Mouse (Mus musculus) thymus, postnatal 14 days (tissue): ENCODE data around the gene Gm27021.
A peak's percentile ranks its signal among the peaks of the same experiment; 100 is the strongest.

Experiments used
- DNase-seq: peaks from one replicate; pipeline ENCODE4 v3.0.0; 2021

The Gm27021 gene

DNA sequence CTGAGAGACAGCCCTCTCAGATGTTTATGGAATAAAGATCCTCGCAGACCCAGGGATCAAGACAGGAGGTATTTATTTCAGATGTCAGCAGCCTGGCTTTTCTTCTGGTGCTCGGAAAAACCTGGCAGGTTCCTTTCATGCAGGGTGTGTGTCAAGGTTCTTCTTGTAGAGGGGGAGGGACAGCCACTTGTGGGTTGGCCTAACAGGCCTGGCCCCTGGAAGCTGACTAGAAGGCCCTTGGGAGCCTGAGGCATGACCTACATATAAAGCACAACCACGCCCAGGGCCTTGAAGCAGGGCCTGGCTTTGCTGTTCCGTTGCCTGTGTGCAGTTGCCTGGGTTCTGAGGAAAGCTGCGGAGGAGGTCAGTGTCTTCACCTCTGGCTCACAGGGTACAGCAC is 17.2 kb upstream of the Gm27021 start:
- DNase-seq, result no peak

DNA sequence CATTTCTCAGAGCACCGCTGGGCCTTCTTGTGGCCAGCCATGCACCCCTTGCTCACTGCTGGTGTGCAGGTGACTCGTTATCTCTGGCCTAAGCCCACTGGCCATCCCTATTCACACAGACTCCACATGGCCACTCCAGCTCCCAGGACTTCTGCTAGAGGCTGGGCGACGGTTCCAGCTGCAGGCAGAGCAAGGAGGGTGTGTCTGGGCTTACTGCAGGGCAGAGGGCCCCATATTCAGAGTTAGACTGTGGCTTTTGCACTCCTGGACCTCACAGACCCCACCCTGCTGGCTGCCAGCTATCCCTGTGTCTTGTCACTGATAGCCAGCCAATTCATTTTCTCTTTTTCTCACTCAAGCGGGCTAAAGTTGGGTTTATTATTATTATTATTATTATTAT is 16.2 kb upstream of the Gm27021 start:
- DNase-seq, result no peak

DNA sequence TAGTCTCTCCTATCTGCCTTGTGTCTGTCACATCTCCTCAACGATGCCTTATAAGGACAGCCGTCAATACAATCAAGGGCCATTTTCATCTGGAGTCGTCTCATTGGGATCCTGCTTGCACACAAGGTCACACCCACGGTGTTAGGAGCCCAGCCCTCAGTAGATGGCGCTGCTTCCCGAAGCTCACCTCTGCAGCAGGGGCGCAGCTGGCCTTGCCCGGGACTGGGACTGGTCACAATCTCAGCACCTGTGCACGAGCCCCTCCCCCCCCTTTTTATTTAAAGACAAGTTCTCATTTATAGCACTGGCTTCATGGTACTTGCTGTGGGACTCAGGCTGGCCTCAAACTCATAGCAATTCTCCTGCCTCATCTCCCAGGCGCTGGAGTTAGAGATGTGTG is 15.7 kb upstream of the Gm27021 start:
- peak; percentile 87 for DNase-seq

DNA sequence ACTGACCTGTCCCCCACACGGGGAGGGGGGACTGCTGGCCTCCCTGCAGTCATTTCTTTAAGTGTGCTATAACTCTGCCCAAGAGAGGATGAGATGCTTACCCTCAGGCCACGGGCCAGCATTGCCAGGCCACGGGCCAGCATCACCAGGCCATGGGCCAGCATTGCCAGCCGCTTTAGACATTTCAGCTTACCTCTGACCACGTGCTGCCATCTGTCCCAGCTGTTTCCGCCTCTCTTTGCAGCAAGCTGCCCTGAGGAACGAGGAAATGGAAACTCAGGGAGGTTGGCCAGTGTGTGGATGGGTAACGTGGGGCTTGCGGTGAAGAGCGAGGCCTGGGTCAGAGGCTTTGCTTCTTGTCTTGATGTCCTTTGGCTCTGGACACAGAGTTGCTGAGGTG is 13.2 kb upstream of the Gm27021 start:
- no peak for DNase-seq

DNA sequence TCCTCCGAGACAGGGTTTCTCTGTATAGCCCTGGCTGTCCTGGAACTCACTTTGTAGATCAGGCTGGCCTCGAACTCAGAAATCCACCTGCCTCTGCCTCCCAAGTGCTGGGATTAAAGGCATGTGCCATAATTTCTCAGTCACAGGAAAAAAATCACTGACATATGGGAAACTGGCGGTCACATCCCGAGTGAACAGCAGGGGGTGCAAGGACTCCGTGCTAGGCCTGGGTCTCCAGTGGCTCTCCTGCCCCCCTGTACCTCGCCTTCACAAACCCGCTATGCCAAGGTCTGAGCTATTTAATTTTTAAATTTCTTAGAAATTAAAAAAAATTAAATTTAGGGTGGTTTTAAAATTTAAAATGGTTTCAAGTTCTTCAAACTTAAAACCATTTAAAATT is 12.5 kb upstream of the Gm27021 start:
- peak; percentile 76 for DNase-seq

DNA sequence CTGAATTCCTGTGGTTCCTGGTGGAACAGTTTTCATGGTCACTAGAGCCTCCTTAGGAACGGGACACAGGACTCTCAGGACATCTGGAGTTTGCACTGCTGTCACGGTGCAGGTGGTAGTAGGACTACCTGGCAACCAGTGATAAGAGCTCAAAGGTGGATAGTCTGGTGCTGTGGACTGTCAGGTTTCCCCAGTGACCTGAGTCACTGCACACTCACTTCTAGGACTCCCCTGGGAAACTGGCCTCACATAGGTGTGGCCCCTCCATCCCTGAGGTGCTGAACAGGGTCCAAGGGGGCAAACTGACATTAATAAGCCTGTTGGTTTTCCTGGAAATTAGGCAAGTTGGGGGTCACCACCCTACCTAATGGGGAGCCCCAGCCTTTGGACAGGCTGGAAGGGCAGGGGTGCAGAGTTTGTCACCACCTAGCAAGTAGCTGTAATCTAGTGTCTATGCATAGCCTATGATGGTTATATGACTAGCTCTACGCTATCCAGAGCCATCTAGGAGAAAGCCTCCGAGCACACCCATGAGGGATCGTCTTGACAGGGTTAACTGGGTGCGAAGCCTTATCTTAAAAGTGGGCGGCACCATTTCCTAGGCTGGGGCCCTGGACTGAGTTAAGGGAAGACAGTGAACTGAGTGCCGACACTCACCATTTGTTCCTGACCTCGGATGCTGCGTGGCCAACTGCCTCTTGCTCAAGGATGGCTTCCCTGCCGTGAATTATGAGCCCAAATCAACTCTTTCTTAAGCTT is 11.9 kb upstream of the Gm27021 start:
- no peak for DNase-seq

DNA sequence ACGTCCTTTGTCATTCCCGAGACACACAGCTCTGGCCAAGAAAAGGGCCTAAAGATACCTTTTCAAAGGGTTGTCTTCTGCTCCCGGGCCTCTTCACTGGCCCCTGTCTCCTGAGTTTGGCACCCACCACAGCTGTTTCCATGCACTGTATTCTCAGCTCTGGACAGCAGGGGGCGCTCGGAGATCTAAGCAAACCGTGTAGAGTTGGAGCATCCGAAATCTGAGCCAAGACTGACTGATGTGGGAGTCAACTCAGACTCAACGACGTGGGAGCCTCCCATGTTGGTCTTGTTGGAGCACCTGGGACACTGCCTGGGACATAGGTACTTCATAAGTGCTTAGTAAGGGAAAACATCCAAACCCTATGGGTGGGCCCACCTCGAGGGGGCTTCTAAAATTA is 10.6 kb upstream of the Gm27021 start:
- DNase-seq, result peak; percentile 86

DNA sequence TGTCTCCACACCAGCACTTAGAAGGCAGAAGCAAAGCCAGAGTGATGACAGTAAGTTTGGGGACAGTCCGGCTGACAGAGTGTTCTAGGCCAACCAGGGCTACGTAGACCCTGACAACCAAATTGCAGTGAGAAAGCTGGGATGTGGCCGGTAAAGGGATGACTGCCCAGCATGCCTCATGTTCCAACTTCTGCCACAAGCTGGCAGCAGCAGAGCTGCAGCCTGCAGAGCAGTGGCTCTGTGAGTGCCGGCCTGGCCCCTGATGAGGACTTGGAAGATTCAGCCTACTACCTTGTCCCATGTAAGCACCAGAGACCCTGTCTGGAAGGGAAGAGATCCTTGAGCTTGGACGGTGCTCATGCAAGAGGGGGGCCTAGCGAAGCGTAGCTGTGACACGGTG is 7.8 kb upstream of the Gm27021 start:
- DNase-seq, result no peak

DNA sequence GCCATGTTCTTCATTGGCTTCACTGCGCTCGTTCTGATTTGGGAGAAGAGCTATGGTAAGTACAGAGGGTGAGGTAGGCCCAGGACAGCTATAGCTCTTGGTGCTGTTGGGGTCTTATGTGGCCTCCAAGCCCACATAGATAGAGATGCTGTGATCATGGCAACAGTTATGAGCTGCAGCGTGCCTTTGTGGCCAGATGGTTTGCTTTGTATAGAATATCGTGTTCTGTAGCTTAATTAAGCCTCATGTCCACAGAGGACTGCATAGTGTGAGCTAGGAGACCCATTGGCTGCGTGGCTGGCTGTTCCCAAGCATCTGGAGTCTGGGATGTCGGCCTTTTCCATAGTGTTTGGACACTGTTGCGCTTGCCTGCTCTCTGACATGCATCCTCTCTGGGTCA is 5.4 kb upstream of the Gm27021 start:
- DNase-seq, result no peak

DNA sequence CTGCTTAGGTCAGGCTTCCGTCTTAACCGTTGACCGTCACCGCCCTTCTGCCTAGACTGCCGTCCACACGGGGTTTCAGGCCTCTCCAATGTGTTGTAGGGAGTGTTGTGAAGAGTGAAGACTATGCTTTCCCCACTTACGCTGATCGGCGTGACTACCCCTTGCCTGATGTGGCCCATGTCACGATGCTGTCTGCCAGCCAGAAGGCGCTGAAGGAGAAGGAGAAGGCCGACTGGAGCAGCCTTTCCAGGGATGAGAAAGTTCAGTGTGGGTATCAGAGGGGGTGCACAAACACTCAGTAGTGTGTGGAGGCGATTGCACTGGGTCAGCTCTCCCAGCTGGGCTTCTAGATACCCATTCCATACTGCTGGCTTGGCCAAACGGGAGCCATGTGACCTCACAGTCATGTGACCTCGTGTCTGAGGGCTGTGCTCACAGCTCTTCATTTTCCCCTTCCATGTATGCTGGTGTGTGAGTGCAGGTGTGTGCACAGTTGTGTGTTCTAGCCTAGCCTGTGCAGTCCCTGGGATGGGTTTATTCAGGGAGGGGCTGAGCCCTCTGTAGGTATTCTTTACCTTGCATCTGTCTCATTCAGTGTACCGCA is 4.8 kb upstream of the Gm27021 start:
- DNase-seq, result no peak

DNA sequence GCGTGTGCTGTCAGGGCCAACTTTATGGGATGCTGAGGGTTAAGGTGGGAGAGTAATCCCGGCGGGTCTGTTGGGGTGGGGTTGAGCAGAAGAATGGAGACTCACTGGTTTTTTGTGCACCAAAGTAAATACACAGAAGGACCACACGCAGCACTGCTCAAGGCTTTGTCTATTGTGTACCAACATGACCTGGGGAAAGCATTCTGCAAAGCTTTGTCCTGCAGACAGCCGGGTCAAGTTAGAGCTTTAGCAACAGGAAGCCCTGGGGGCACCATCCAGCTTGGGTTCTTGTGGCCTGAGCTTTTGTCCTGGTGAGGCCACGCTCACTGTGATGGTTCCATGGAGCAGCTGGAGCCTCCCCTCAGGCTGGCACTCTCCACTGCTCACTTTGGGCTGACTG is 3.9 kb upstream of the Gm27021 start:
- no peak for DNase-seq

DNA sequence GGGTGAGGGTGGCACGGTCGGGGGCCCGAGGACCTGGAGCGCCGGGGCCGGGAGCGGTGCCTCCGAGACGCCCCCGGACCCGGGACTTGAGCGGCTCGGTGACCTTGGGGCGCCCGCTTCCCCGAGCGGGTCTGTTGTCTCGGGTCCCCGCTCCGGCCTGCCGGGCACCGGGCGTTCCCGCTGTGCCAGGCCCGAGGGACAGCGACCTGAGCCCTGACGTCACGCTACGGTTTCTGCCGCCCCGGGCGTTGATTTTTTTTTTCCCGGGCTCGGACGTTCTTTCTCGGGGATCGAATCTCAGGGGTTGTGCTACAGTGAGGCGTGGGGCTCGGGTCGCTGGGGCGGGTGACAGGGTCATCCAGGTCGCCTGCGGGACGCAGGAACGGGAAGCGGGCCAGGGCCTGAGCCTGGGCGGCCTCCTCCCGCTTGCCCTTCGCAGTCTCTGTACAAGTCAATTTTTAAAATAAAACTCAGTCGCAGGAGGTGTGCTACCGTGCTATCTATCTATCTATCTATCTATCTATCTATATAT is 561 bp upstream of the Gm27021 start, which contains the start of gene Emc8:
Gene Emc8, minus strand, starts transcription at position 200 of the 532 bp plus-strand sequence.
- DNase-seq, result no peak

DNA sequence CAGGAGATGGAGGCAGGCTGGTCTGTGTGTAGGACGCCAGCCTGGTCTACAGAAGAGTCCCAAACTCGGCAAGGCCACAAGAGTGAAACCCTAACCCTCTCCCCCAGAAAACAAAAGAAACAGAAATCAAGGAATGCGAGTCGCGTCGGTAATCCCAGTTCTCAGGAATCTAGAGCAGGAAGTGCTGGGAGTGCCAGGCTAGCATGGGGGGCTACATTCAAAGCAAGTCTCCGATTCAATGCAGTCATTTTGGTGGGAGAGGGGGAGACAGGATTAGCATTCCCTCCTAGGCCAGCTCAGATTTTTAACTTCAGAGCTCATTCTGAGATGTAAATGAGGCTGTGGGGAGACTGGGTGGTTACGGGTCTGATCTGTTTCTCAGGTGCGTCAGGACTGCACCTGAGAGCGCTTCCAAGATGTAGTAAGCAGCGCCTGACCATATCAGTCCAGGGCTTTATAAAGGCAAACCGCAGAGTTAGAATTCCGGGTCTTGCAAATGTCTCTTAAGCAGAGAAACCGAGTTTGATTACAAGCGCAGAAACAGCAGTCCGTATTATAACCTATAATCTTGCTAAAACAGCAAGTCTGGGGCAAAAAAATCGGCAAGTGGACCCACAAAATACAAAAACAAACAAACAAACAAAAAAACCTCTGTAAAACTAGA is 940 bp downstream of the Gm27021 start:
- DNase-seq, result no peak

DNA sequence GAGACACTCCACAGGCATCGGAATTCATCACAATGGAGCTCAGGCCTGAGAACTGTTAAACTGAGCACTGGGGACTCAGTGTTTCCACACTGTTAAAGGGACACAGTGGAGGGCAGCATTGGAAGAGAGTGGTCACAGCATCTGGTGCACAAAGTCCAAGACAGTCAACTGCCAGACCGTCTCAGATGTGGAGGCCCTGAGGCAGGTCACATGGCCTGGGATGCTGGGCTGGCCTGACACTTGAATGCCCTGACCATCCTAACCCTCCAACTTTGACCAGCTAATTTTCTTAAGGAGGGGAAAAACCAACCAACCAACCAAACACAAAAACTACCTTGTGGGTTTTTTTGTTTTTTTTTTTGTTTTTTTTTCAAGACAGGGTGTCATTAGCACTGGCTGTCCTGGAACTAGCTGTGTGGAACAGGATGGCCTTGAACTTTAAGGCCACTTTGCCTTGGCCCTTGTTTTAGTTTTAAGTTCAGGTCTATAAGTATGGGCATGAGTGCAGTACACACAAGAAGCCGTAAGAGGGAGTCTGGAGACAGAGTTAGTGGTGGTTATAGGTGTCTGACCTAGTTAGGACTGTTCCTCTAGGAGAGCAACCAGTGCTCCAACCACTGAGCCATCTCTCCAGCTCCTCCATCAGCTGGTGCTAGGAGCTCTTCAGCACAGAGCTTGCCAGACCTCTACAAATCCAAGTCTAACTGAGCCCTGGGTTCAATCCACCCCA is 2.0 kb downstream of the Gm27021 start:
- DNase-seq, result peak; percentile 42

DNA sequence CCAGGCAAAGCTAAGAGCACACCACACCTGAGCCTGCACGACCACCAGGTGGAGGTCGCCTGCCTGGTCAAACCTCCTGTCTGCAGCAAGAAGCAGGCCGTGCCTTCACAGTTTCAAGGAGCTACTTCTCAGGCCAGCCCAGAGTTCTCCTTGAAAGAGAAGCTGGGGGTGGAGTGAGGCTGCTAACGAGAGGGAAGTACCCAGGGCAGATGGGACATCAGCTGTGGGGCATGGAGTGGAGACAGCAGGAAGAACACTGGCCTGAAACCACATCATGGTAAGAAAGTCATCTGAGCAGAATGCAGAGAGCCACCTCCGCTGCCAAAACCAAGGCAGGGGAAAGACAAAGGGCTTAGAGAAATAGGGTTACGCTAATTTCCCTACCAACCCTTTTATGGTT is 3.3 kb downstream of the Gm27021 start:
- no peak for DNase-seq

DNA sequence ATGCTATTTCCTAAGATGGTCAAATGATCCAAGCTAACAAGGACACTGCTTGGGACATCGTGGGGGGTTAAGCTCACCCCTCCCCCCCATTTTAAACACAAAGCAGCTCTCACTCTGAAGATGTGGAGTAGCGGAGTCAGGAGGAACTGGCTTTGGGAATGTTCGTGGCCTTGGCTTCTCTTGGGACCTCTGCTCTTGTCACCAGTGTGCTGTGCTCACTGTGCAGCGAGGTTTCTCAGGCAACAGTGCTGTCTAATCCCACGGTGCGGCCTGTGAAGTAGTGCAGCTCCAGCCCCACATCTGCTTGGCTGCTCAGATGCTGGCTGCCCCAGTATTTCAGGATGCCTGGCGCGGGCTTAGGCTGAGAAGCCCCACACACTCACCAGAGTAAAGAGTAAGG is 10.5 kb downstream of the Gm27021 start:
- no peak for DNase-seq

DNA sequence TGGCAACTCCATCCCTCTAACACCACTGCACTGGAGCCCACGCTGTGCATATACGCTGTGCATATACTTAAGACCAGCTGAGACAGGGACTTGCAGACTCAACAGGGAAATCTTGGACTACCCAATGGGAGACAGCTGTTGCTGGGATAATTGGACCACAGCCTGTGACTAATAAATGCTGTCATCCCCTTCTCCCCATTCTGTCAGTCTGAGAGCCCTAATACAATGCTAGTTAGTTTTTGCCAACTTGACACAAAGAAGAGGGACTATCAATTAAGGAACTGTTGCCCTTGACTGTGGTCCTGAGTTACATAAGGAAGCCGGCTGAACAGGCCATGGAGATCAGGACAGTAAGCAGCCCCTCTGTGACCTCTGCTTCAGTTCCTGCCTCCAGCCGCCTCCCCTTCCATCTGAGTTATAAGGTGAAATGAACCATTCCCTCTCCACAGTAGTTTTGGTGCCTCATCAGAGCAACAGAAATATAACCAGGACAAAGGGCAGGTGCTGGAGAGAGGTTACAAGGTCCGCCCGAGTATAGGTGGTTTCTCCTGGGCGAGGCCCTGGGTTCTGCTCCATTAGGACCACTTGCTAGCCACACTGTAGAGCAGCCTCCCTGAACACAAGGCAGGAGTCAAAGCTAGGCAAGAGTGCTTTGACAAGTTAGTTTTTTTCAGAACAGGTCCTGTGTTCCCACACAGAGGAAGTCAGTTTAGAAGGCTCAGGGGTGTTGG is 11.4 kb downstream of the Gm27021 start:
- no peak for DNase-seq

DNA sequence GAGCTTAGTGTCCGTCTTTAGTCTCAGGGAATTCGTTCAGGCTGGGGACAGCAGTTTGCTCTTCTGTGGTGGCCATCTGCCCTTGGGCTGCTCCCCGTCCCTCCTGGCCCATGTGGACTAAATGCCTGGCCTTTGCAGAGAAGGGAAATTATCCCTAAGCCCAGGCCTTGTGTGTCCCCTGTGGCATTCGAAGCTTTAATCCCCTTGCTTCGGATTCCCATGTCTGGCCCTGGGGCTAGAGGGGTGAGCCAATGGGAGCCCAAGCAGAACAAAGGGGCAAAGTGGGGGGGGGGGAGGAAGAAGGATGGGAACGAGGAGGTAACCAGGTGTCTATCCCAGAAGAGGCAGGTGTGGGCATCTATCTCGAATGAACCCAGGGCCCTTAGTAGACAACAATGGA is 20.3 kb downstream of the Gm27021 start, which contains the start of gene 1190005I06Rik:
Gene 1190005I06Rik, minus strand, starts transcription at position 101 of the 400 bp plus-strand sequence.
- DNase-seq, result no peak

DNA sequence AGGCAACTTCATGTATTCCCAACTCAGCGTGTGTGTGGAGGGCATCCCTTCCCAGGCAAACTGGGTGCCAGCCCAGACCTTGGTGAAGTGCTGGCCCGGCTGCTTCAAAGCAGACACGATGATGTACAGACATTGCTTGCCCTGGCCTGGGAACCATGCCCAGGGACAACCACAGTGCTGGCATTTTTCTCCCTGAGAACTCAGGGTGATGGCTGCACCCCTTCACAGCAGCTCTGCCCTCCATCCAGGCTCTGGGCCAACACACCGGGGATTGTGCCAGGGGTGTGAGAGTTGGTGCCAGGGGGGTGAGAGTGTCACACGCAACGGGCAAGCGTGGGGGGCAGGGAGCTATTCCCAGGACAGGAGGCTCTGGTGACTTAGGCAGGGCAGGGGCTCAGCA is 23.2 kb downstream of the Gm27021 start:
- DNase-seq, result no peak

DNA sequence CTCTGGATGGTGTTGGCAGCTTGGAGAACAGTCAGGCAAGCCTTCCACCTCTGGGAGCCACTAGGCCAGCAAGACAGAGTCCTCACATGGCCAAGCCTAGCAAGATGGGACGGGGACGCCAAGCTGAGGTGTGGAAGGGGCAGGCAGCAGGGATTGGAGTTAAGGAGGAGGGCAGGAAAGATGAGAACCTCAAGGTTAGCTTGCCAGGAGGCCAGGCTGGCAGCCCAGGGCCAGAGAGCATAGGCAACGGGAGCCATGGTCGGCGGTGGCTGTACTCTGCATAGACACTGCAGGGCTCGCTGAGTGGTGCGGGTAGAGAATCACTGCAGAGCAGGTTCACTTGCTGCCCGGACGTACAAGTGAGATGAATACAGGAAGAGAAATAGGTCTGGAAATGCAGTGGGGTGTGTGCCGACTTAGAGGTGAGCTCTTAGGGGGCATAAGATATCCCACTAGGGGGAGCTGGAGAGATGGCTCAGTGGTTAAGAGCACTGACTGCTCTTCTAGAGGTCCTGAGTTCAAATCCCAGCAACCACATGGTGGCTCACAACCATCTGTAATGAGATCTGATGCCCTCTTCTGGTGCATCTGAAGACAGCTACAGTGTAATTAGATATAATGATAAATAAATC is 25.7 kb downstream of the Gm27021 start:
- no peak for DNase-seq

DNA sequence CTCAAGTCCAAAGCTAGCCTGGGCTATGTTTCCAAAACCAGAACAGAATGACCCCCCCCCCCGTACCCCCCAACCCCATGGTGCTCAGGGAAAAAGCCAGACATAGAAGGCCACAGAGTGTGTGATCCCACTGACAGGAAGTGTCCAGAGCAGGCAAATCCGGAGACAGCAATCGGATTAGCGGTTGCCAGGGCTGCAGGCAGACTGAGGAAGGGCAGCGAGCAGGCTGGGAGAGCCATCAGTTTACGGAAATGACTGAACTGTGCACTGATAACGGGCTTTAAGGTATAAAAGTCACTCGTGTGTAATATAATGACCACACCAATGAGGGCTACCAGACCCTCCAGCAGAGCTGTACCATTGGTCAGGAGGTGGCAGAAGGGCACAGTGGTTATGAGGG is 26.6 kb downstream of the Gm27021 start:
- no peak for DNase-seq

DNA sequence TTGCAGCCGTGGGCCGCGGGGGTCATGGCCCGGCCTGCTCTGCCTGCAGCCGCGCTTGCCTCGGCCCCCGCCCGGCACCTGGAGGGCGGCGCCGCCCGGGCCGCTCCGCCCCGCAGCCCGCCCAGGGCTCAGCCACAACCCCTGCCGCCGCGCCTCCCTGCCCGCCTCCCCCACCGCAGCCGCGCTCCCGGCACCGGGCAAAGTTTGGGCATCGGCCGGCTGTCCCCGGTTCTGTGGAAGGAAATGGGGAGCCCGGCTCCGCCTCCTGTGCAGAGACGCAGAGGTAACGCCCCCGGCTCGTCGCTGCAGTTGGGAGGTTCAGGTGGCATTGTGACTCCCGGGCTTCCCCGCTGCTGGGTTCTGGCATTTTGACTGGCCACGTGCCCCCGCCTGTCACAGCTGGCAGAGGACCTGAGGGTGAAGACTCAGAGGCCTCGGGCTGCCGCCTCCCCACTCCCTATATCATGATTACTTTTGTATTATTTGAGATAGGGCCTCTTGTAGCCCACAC is 33.5 kb downstream of the Gm27021 start:
- DNase-seq, result peak; percentile 78
